Mouse (Mus musculus) limb, embryonic 15.5 days (tissue): Measurements from ENCODE around the gene Slc25a5. TPM values are rescaled to one million over a fixed set of nuclear protein-coding genes. Genes with fewer than 3 reads are reported as not detected.
"Not testable (repeated sequence)": the region's sequence is repeated elsewhere in the genome, so short reads cannot be mapped to it uniquely, and the experiment has no call there.

ENCODE experiments used
- ATAC-seq: fragments of 200-750 bp; cut with Nextera tagmentation; 2 replicates; pipeline ENCODE4 v1.8.0; 2017; ENCODE audit warnings: low read depth, moderate TSS enrichment; ENCODE audit not compliant: insufficient number of reproducible peaks, low FRiP score, low TSS enrichment
- H3K27ac ChIP-seq: fragments of 300-500 bp; sonication (generic); 2 replicates; pipeline ENCODE4 v1.5.1; 2015; ENCODE audit warnings: moderate library complexity, mild to moderate bottlenecking, inconsistent platforms
- H3K27me3 ChIP-seq: fragments of 300-500 bp; sonication (generic); 2 replicates; pipeline ENCODE4 v1.6.1; 2015; ENCODE audit warnings: inconsistent platforms
- H3K36me3 ChIP-seq: fragments of 300-500 bp; sonication (generic); 2 replicates; pipeline ENCODE4 v1.6.1; 2015; ENCODE audit warnings: inconsistent platforms
- H3K4me1 ChIP-seq: fragments of 300-500 bp; sonication (generic); 2 replicates; pipeline ENCODE4 v1.6.1; 2015; ENCODE audit warnings: inconsistent platforms
- H3K4me2 ChIP-seq: fragments of 300-500 bp; sonication (generic); 2 replicates; pipeline ENCODE4 v1.6.1; 2015; ENCODE audit warnings: mild to moderate bottlenecking, inconsistent platforms
- H3K4me3 ChIP-seq: fragments of 300-500 bp; sonication (generic); 2 replicates; pipeline ENCODE4 v1.5.1; 2015; ENCODE audit warnings: mild to moderate bottlenecking, inconsistent platforms
- H3K9ac ChIP-seq: fragments of 300-500 bp; sonication (generic); 2 replicates; pipeline ENCODE4 v1.6.1; 2015; ENCODE audit warnings: inconsistent platforms
- H3K9me3 ChIP-seq: fragments of 300-500 bp; sonication (generic); 2 replicates; pipeline ENCODE4 v1.6.1; 2016; ENCODE audit warnings: inconsistent platforms
- WGBS: fragments of 180-500 bp; shearing (Covaris S2); methylation state at CpG from one replicate; pipeline ENCODE4 v1.1.7; 2015; 5-methylcytosine and 5-hydroxymethylcytosine counted together
- polyA plus RNA-seq: library from polyadenylated mRNA; unstranded; fragments of >200 nt; fragmentation: Nextera tagmentation; extraction: Ambion mirVana; gene quantifications from 2 replicates; pipeline ENCODE4 v1.2.1, GENCODE M21; 2015

Slc25a5 gene
- polyA plus RNA-seq, 1 experiment from 2014 or later: 508 TPM

GRCm38 (mm10) chrX:36763298-36763933, 32.0 kb upstream of the Slc25a5 start:
- ATAC-seq: no peak
- Histone ChIP-seq H3K4me3 (no peak overlapping the region), H3K27ac (no peak overlapping the region), H3K36me3 (no peaks in the 10 kb centered on the region), H3K9me3 (no peaks in the 10 kb centered on the region), H3K4me1 (no peaks in the 10 kb centered on the region), H3K4me2 (no peak overlapping the region), H3K27me3 (no peaks in the 10 kb centered on the region), H3K9ac (no peak overlapping the region)
- WGBS: 60% methylated on average over 11 of the region's 11 CpGs

GRCm38 (mm10) chrX:36763934-36764317, 31.5 kb upstream of the Slc25a5 start:
- whole genome bisulfite sequencing: 39% methylated on average over 2 of the region's 2 CpGs
- Histone ChIP-seq H3K9me3 (no peaks in the 10 kb centered on the region), H3K4me2 (no peak overlapping the region), H3K27me3 (no peaks in the 10 kb centered on the region), H3K36me3 (no peaks in the 10 kb centered on the region), H3K27ac (no peak overlapping the region), H3K4me3 (no peak overlapping the region), H3K4me1 (no peaks in the 10 kb centered on the region), H3K9ac (no peak overlapping the region)
- ATAC-seq: no peak

GRCm38 (mm10) chrX:36767386-36767785, 28.1 kb upstream of the Slc25a5 start:
- Histone ChIP-seq H3K4me1 (no peaks in the 10 kb centered on the region), H3K36me3 (no peaks in the 10 kb centered on the region), H3K9ac (no peak overlapping the region), H3K9me3 (no peaks in the 10 kb centered on the region), H3K4me3 (no peak overlapping the region), H3K27ac (no peak overlapping the region), H3K27me3 (no peaks in the 10 kb centered on the region), H3K4me2 (no peak overlapping the region)
- 63% methylated on average over 5 of the region's 5 CpGs for WGBS
- ATAC-seq: no peak

- H3K36me3 ChIP-seq: no peaks in the 10 kb centered on the region
- H3K27me3 ChIP-seq: no peaks in the 10 kb centered on the region
- no peak for ATAC-seq
- 86% methylated on average over 6 of the region's 6 CpGs for WGBS
- no peak overlapping the region for H3K4me3 ChIP-seq
- H3K27ac ChIP-seq: no peak overlapping the region
- no peak overlapping the region for H3K4me2 ChIP-seq
- no peak overlapping the region for H3K9ac ChIP-seq
- H3K4me1 ChIP-seq: no peaks in the 10 kb centered on the region
- H3K9me3 ChIP-seq: no peaks in the 10 kb centered on the region
Measured at GRCm38 (mm10) chrX:36772591-36772990, 22.9 kb upstream of the Slc25a5 start.

- ATAC-seq: no peak
- H3K27ac ChIP-seq: no peak overlapping the region
- H3K4me2 ChIP-seq: no peak overlapping the region
- 86% methylated on average over 5 of the region's 5 CpGs for WGBS
- H3K9me3 ChIP-seq: no peaks in the 10 kb centered on the region
- H3K27me3 ChIP-seq: no peaks in the 10 kb centered on the region
- no peaks in the 10 kb centered on the region for H3K36me3 ChIP-seq
- no peak overlapping the region for H3K4me3 ChIP-seq
- H3K4me1 ChIP-seq: no peaks in the 10 kb centered on the region
- H3K9ac ChIP-seq: no peak overlapping the region
Measured at GRCm38 (mm10) chrX:36775520-36775919, 19.9 kb upstream of the Slc25a5 start.

GRCm38 (mm10) chrX:36777694-36778093, 17.8 kb upstream of the Slc25a5 start:
- no peak for ATAC-seq
- Histone ChIP-seq H3K4me1 (no peaks in the 10 kb centered on the region), H3K9me3 (no peaks in the 10 kb centered on the region), H3K36me3 (no peaks in the 10 kb centered on the region), H3K4me3 (no peak overlapping the region), H3K27ac (no peak overlapping the region), H3K9ac (no peak overlapping the region), H3K27me3 (no peaks in the 10 kb centered on the region), H3K4me2 (no peak overlapping the region)
- 65% methylated on average over 4 of the region's 4 CpGs for WGBS

- 54% methylated on average over 4 of the region's 4 CpGs for WGBS
- no peaks in the 10 kb centered on the region for H3K9me3 ChIP-seq
- no peak overlapping the region for H3K4me3 ChIP-seq
- no peak for ATAC-seq
- no peaks in the 10 kb centered on the region for H3K27me3 ChIP-seq
- H3K4me1 ChIP-seq: no peaks in the 10 kb centered on the region
- H3K36me3 ChIP-seq: no peaks in the 10 kb centered on the region
- no peak overlapping the region for H3K9ac ChIP-seq
- no peak overlapping the region for H3K4me2 ChIP-seq
- H3K27ac ChIP-seq: no peak overlapping the region
Measured at GRCm38 (mm10) chrX:36789360-36789759, 6.1 kb upstream of the Slc25a5 start.

- H3K4me2 ChIP-seq: no peak overlapping the region
- H3K27ac ChIP-seq: no peak overlapping the region
- no peak overlapping the region for H3K4me3 ChIP-seq
- no peaks in the 10 kb centered on the region for H3K4me1 ChIP-seq
- ATAC-seq: no peak
- H3K9ac ChIP-seq: no peak overlapping the region
- 0 out of 2 replicates have a peak, but pooled peaks cover 4% of the 10 kb centered on the region for H3K36me3 ChIP-seq
- 68% methylated on average over 5 of the region's 5 CpGs for WGBS
- H3K27me3 ChIP-seq: no peaks in the 10 kb centered on the region
- no peaks in the 10 kb centered on the region for H3K9me3 ChIP-seq
Measured at GRCm38 (mm10) chrX:36794571-36794970, 880 bp upstream of the Slc25a5 start.

GRCm38 (mm10) chrX:36796163-36796581, 721 bp downstream of the Slc25a5 start:
- H3K36me3 ChIP-seq: 0 out of 2 replicates have a peak, but pooled peaks cover 4% of the 10 kb centered on the region
- peak overlapping the region; percentile 54 for H3K9ac ChIP-seq
- H3K4me1 ChIP-seq: no peaks in the 10 kb centered on the region
- H3K27me3 ChIP-seq: no peaks in the 10 kb centered on the region
- H3K9me3 ChIP-seq: no peaks in the 10 kb centered on the region
- ATAC-seq: peak; percentile 72
- peak overlapping the region; percentile 47 for H3K4me2 ChIP-seq
- peak overlapping the region; percentile 87 for H3K27ac ChIP-seq
- H3K4me3 ChIP-seq: peak overlapping the region; percentile 58
- 24% methylated on average over 39 of the region's 41 CpGs for WGBS

- not testable (repeated sequence) for H3K27ac ChIP-seq, H3K27me3 ChIP-seq, ATAC-seq, H3K9ac ChIP-seq, H3K9me3 ChIP-seq, H3K36me3 ChIP-seq, H3K4me1 ChIP-seq
- peak overlapping the region; percentile 47 for H3K4me2 ChIP-seq
- H3K4me3 ChIP-seq: peak overlapping the region; percentile 58
- 66% methylated on average over 8 of the region's 8 CpGs for WGBS
Measured at GRCm38 (mm10) chrX:36796734-36797133, 1.3 kb downstream of the Slc25a5 start.

GRCm38 (mm10) chrX:36799131-36799879, 3.9 kb downstream of the Slc25a5 start:
- 45% methylated on average over 6 of the region's 6 CpGs for WGBS
- H3K27me3 ChIP-seq: no peaks in the 10 kb centered on the region

GRCm38 (mm10) chrX:36803189-36803588, 7.7 kb downstream of the Slc25a5 start:
- H3K27me3 ChIP-seq: no peaks in the 10 kb centered on the region
- no peak overlapping the region for H3K9ac ChIP-seq
- H3K27ac ChIP-seq: no peak overlapping the region
- no peak overlapping the region for H3K4me2 ChIP-seq
- H3K4me1 ChIP-seq: no peaks in the 10 kb centered on the region
- H3K36me3 ChIP-seq: no peaks in the 10 kb centered on the region
- ATAC-seq: no peak
- no peak overlapping the region for H3K4me3 ChIP-seq
- 67% methylated on average over 5 of the region's 5 CpGs for WGBS
- no peaks in the 10 kb centered on the region for H3K9me3 ChIP-seq

More at GRCm38 (mm10) chrX:36799131-36799879, 3.9 kb downstream of the Slc25a5 start:
- Histone ChIP-seq H3K9me3 (no peaks in the 10 kb centered on the region), H3K4me3 (no peak overlapping the region), H3K36me3 (0 out of 2 replicates have a peak, but pooled peaks cover 4% of the 10 kb centered on the region), H3K9ac (no peak overlapping the region), H3K4me1 (no peaks in the 10 kb centered on the region), H3K4me2 (no peak overlapping the region), H3K27ac (no peak overlapping the region)
- no peak for ATAC-seq
